Mouse (Mus musculus) heart, embryonic 10.5 days (tissue): ENCODE data around the gene Gm10696. TPM values are rescaled to one million over a fixed set of nuclear protein-coding genes. Genes with fewer than 3 reads are reported as not detected.
"Not testable (repeated sequence)": the region's sequence is repeated elsewhere in the genome, so short reads cannot be mapped to it uniquely, and the experiment has no call there.

Source experiments
- DNase-seq: peaks from one replicate; pipeline ENCODE4 v3.0.0-alpha.2; 2017; ENCODE audit warnings: low spot score
- H3K27ac ChIP-seq: fragments of 300-500 bp; sonication (generic); 2 replicates; pipeline ENCODE4 v1.5.1; 2016; ENCODE audit warnings: mild to moderate bottlenecking
- H3K27me3 ChIP-seq: fragments of 300-500 bp; sonication (generic); 2 replicates; pipeline ENCODE4 v1.6.1; 2016; ENCODE audit warnings: mild to moderate bottlenecking; ENCODE audit not compliant: poor library complexity, insufficient read depth, severe bottlenecking
- H3K36me3 ChIP-seq: fragments of 300-500 bp; sonication (generic); 2 replicates; pipeline ENCODE4 v1.6.1; 2016; ENCODE audit warnings: mild to moderate bottlenecking, moderate library complexity
- H3K4me1 ChIP-seq: fragments of 300-500 bp; sonication (generic); 2 replicates; pipeline ENCODE4 v1.6.1; 2016; ENCODE audit warnings: mild to moderate bottlenecking
- H3K4me3 ChIP-seq: fragments of 300-500 bp; sonication (generic); 2 replicates; pipeline ENCODE4 v1.5.1; 2016; ENCODE audit warnings: mild to moderate bottlenecking, moderate library complexity
- H3K9me3 ChIP-seq: fragments of 300-500 bp; sonication (generic); 2 replicates; pipeline ENCODE4 v1.6.1; 2016; ENCODE audit warnings: mild to moderate bottlenecking, moderate library complexity
- WGBS: fragments of 180-500 bp; shearing (Covaris S2); methylation state at CpG from one replicate; pipeline ENCODE4 v1.1.7; 2016; 5-methylcytosine and 5-hydroxymethylcytosine counted together
- polyA plus RNA-seq: library from polyadenylated mRNA; unstranded; fragments of >200 nt; fragmentation: Nextera tagmentation; extraction: Ambion mirVana; gene quantifications from 2 replicates; pipeline ENCODE4 v1.2.1, GENCODE M21; 2016

Gene Gm10696
- polyA plus RNA-seq, result not detected in 2 replicates

DNA sequence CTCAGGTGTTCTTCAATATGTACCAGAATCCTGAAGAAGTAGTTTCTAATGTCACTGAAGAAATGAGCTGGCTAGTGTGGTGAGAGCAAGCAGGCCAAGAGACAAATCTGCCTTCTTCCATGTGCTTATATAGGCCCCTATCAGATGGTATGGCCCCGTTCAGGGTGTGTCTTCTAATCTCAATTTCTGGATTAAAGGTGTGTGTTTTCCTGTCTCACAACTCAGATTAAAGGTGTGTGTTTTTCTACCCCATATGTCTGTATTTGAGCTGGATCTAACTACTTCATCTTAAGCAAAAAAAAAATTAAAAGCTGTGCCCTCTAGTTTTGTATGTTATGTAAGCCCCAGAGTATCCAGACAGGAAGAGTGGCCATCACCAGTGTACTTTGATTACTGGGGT, at the start of gene Gm10696:
TSS of gene Gm10696 (minus strand) at position 101 of the 400 bp plus-strand sequence.
- not testable (repeated sequence) for DNase-seq, H3K9me3 ChIP-seq, H3K36me3 ChIP-seq, H3K4me1 ChIP-seq, H3K27ac ChIP-seq, H3K27me3 ChIP-seq, H3K4me3 ChIP-seq
- whole genome bisulfite sequencing, result 72% methylated on average over 1 of the region's 1 CpGs

DNA sequence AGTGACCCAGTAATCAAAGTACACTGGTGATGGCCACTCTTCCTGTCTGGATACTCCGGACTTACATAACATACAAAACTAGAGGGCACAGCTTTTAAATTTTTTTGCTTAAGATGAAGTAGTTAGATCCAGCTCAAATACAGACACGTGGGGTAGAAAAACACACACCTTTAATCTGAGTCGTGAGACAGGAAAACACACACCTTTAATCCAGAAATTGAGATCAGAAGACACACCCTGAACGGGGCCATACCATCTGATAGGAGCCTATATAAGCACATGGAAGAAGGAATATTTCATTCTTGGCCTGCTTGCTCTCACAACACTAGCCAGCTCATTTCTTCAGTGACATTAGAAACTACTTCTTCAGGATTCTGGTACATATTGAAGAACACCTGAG, 18.4 kb upstream of the Gm10696 start, which contains the start of gene Gm5286:
TSS of gene Gm5286 (plus strand) at position 301 of the 400 bp plus-strand sequence.
- WGBS, result 76% methylated on average over 3 of the region's 4 CpGs
- not testable (repeated sequence) for DNase-seq

DNA sequence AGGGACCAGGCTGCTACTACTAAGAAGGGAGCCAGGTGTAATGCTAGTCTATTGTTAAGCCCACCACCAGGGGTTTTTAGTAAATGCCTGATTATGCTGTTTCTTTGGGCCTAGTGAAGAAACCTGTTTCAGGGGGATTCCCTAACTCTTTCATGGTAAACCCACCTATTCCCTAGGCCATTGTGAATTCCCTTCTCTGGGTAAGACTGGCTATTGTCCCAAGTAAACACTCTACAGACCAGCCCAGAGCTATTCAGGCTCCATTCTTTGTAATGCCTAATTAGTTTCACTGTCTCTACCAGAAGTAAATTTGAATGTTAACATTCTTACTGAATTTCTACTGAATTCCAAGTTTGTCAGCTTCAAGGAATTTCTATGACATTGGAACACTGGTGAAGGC, 10.6 kb downstream of the Gm10696 start:
- not testable (repeated sequence) for H3K4me1 ChIP-seq, H3K27me3 ChIP-seq, H3K27ac ChIP-seq, H3K36me3 ChIP-seq, H3K4me3 ChIP-seq, DNase-seq, H3K9me3 ChIP-seq

More for the DNA sequence above, 18.4 kb upstream of the Gm10696 start, which contains the start of gene Gm5286:
- H3K4me3 ChIP-seq, H3K4me1 ChIP-seq, H3K27ac ChIP-seq, H3K9me3 ChIP-seq, H3K27me3 ChIP-seq, H3K36me3 ChIP-seq: not testable (repeated sequence)

Other genes with a start within 250 kb of the Gm10696 start
- gene Gm9117, start 234.7 kb downstream of the Gm10696 start, polyA plus RNA-seq, result not detected in 2 replicates
- gene Tdpoz5, start 216.9 kb downstream of the Gm10696 start, polyA plus RNA-seq, result not detected in 2 replicates
- gene Gm9125, start 123.3 kb downstream of the Gm10696 start, polyA plus RNA-seq, result not detected in 2 replicates
- gene Gm10697, start 105.5 kb downstream of the Gm10696 start, polyA plus RNA-seq, result not detected in 2 replicates
- gene Gm5286, start 18.5 kb upstream of the Gm10696 start, polyA plus RNA-seq, result not detected in 2 replicates
- gene Gm4778, start 85.8 kb upstream of the Gm10696 start, polyA plus RNA-seq, result not detected in 2 replicates
- 9.8 and 10.9 TPM in 2 replicates for gene Them4, start 131.9 kb upstream of the Gm10696 start, polyA plus RNA-seq
- gene Them5, start 163.9 kb upstream of the Gm10696 start, polyA plus RNA-seq, result not detected in 2 replicates
- gene C2cd4d, start 184.2 kb upstream of the Gm10696 start, polyA plus RNA-seq, result 0.15 and 0.29 TPM in 2 replicates
- gene Rorc, start 194.6 kb upstream of the Gm10696 start, polyA plus RNA-seq, result 0.26 and 0.36 TPM in 2 replicates
- gene Lingo4, start 220.3 kb upstream of the Gm10696 start, polyA plus RNA-seq, result not detected in 2 replicates
- 9.3 and 11.1 TPM in 2 replicates for gene Tdrkh, start 235.1 kb upstream of the Gm10696 start, polyA plus RNA-seq